Mouse (Mus musculus): ENCODE results near the gene Tmem259.

Gene Tmem259

DNA sequence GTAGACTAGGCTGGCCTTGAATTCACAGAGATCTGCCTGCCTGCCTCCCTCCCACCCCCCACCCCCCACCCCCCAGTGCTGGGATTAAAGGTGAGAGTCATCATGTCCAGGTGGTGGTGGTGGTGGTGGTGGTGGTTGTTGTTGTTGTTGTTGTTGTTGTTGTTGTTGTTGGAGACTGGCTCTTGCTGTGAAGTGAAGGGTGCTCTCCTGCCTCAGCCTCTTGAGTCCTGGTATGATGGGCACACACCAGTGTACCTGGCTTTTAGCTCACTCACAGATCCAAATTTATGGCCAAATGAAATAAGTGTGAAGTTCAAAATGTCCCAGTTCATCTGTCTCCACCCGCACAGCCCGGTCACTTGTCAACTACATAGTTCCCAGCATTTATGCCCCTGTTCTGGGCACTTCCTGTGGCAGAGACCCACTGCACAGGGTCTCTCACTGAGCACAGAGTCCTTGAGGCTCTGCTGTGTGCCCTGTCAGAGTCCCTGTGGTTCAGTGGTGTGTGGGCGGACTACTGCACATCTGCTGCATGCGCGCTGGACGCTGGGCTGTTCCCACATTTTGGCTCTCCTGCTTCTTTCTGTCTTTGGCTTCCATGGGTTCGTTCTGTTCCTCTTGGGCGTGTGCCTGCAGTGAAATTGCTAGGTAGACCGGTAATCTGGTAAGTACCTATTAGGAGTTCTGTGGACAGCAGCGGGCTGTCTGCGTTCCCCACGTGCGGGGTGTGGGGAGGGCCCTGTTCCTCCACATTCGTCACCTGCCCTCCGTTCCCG, 49.1 kb downstream of the Tmem259 start:
- DNase-seq (ENCODE audit: low read depth, low spot score), result no peak

GRCm38 (mm10) chr10:79934272-79934721, 49.8 kb downstream of the Tmem259 start:
- DNase-seq (ENCODE audit: low read depth, low spot score), result peak; percentile 97

GRCm38 (mm10) chr10:79933861-79934260, 50.3 kb downstream of the Tmem259 start:
- no peak for DNase-seq (ENCODE audit: low read depth, low spot score)

DNA sequence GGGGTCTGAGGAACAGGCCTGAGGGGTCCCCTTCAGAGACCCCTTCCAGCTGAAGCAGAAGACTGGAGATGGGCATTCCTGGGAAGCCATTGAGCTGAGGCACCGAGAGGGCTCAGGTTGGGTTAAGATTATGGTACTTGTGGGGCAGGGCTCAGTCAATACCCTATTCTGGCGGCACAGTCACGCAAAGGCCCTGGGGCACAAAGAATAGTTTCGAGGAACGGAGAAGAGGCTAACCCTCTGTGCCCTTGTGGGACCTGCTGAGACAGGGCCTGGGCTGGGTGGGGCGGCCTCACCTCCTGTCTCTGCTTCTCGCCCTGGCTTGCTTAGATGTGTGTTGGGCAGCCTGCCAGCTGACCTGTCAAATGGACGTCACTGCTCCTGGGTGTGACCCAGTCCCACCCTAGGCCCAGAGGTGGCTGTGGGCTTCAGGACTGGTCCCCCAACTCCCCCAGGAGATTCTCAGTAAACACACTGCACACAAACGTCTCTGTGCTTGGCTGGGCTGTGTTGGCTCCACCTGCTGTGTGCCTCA, 50.9 kb downstream of the Tmem259 start:
- DNase-seq (ENCODE audit: low read depth, low spot score), result no peak

DNA sequence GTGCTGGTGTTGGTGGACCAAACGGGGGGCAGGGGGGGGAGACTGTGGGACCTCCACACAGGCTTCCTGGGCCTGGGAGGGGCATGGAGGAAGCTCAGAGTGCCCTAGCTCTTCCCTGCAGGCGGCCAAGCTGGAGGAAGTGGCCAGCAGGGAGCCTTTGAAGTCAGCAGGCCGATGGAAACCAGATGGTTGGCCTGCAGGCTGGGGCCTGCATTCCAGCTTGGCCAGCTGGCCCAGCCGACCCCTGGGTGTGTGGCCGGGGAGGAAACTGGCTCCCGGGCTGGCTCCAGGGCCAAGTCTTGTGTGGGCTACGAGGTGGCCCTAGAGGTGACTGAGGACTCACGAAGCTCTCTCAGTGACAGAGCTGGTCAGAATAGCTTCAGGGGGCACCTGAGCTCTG, 51.4 kb downstream of the Tmem259 start:
- DNase-seq (ENCODE audit: low read depth, low spot score), result peak; percentile 79

- no peak for DNase-seq (ENCODE audit: low read depth, low spot score)
These were observed 52.3 kb downstream of the Tmem259 start for GRCm38 (mm10) chr10:79931797-79932196.

GRCm38 (mm10) chr10:79930826-79931186, 53.3 kb downstream of the Tmem259 start:
- no peak for DNase-seq (ENCODE audit: low read depth, low spot score)

DNA sequence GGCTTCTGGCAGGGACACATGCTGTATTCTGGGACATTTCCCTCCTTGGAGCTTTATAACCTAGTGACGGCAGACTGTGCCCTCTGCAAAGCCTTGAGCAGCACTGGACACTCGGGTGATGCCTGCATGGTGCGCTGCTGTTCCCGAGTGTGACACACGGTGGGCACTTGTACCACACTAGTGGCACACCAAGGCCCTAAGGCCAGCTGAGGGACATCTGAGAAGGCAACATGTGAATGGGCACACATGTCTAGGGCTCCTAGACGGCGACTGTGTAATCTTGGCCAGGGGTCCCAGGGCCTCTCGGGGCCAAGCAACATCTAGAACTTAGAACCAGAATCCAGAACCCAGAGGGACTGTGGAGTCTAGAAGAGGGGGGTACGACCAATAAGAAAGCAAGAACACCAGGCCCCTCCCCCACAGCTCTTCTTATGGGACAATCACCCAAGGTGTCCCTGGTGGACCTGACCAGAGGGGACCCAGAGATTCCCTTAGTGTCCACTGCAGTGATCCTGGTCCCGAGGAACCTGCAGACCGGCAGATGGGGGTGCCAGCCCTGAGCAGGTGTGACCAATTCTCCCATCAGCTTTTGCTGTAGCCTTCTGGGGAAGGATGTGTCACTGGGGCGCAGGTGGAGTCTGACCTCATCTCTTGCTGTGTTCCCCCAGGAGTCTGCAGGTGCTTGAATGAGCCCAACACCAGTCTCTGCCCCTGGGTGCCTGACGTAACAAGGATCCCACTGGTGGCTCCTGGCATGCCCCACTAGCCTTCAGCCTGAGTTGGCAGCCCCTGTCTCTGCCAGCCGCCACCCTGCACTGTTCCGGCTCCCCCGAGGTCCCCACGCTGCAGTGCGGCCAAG, 53.9 kb downstream of the Tmem259 start:
- DNase-seq (ENCODE audit: low read depth, low spot score), result no peak

DNA sequence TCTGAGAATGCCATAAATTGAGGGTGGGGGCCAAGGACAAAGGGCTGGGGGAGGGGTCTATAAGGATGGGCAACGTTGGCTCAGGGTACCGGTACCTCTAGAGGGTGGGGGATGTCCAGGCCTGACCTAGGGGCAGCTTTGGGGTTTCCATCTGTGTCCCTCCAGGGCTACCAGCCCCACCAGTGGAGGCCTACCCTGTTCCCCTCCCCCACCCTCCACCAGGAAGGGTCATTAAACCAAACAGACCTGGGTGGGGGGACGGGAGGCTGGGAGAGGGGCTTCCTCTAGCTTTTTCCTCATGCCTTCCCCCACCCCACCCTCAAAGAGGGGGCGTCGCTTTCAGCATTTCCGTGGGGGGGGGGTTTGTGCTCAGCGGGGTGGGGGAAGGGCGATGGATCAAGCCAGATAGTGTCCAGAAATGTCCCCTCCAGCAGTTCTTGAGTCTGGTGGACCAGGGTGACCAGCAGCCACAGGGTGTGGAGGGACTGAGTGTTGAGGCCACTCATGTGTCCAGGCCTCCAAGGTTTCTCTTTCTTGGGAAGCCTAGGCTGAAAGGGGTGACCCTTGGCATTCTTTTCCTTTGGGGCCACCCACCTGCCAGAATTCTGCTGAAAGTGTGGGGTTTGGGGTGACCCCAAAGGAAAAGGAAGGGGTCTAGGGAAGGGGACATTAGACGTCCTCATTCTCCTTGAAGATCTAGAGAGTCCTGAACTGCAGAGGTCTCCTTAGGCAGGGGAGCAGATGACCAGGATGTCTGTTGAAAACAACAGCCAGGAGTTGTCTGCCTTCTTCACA, 55.0 kb downstream of the Tmem259 start:
- no peak for DNase-seq (ENCODE audit: low read depth, low spot score)

- no peak for DNase-seq (ENCODE audit: low read depth, low spot score)
These were observed 56.0 kb downstream of the Tmem259 start for GRCm38 (mm10) chr10:79928030-79928694.

DNA sequence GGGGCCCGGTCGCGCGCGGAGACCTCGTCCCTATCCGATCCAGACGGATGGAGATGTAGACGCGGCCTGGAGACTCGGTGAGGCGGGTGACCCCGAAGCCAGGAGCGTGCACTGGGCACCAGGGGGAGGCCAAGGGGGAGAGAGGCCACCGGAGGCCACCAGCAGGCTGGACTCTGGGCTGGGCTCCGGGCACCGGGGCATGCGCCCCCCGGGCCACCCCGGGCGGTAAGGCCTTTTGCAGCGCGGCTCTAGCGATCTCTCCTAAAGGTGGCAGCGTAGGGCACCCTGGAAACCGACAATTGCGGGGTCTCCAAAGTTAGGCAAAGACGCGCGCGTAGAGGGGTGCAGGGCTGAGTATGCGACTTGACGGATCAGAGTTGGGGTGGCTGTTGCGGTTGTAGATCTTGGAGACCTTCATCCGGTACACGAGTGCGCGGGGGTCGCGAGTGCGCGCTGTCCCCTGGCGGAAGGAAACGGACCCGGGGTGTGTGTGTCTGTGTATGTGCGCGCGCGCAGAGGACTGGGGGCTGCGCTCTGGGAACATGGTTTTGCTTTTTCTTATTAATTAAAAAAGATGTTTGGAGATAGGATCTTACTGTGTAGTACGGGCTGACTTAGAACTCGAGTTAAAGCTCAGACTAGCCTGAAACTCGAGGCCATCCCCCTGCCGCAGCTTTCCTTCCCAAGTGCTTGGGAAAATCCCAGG, 56.7 kb downstream of the Tmem259 start:
- DNase-seq (ENCODE audit: low read depth, low spot score), result no peak

GRCm38 (mm10) chr10:79926491-79927323, 57.4 kb downstream of the Tmem259 start, which contains the start of gene Arid3a:
TSS of gene Arid3a (plus strand) at chr10:79927043.
- DNase-seq (ENCODE audit: low read depth, low spot score), result peak; percentile 77

DNA sequence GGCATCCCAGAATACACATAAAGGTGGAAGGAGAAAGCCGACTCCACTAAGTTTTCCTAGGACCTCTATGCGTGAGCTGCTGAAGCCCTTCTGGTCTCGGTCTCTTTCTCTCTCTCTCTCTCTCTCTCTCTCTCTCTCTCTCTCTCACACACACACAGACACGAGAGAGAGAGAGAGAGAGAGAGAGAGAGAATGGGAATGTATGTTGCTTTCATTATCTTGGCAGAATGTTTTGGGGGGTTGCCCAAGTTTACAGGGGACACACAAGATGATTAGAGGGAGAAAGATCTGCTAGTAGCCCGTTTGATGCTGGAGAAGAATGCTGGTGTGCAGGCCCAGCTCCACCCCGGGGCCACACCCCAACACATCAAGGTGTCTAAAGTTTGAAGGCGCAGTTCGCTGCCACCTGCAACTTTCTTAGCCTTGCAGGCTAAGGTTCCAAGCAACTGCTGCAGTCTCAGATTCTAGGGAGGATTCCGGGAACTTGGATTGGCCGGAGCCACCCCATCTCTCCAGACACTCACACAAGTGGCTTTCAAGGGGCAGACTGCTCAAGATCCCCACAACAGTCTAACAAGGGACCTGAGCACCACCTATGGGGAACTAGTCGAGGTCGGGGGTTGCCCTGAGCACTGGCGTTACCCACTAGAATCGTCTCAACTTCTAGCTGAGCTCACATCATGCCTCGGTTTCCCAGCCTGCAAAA, 58.2 kb downstream of the Tmem259 start:
- no peak for DNase-seq (ENCODE audit: low read depth, low spot score)

- DNase-seq (ENCODE audit: low read depth, low spot score), result peak; percentile 87
These were observed 58.9 kb downstream of the Tmem259 start for GRCm38 (mm10) chr10:79924998-79925784.
